Mouse (Mus musculus) E14TG2a.4 (cell line): Measurements from ENCODE around the gene Eef1a2.
"Not testable (repeated sequence)": the region's sequence is repeated elsewhere in the genome, so short reads cannot be mapped to it uniquely, and the experiment has no call there.

ENCODE experiments used
- H3K27me3 ChIP-seq: 2 replicates; pipeline ENCODE4 v1.6.1; 2014; ENCODE audit warnings: low read length, control low read depth; ENCODE audit not compliant: insufficient read depth
- H3K36me3 ChIP-seq: 2 replicates; pipeline ENCODE4 v1.6.1; 2014; ENCODE audit warnings: low read length, control low read depth; ENCODE audit not compliant: insufficient read depth
- H3K4me1 ChIP-seq: replicated peaks from 2 replicates; pipeline ENCODE4 v1.6.1; 2014; ENCODE audit warnings: low read depth, low read length, control low read depth
- H3K4me3 ChIP-seq: replicated peaks from 2 replicates; pipeline ENCODE4 v1.5.1; 2014; ENCODE audit warnings: mild to moderate bottlenecking, low read length
- H3K9me3 ChIP-seq: 2 replicates; pipeline ENCODE4 v1.6.1; 2014; ENCODE audit warnings: low read length, control low read depth
- CTCF ChIP-seq: conservative IDR thresholded peaks from 2 replicates; pipeline ENCODE4 v1.5.1; 2014; ENCODE audit warnings: low read length
- NANOG ChIP-seq: IDR thresholded peaks from 2 replicates; pipeline ENCODE4 v1.6.1; 2014; ENCODE audit warnings: borderline replicate concordance, low read length, mixed read lengths
- POU5F1 ChIP-seq: IDR thresholded peaks from 2 replicates; pipeline ENCODE4 v1.6.1; 2014; ENCODE audit warnings: low read length, borderline replicate concordance

The Eef1a2 gene

DNA sequence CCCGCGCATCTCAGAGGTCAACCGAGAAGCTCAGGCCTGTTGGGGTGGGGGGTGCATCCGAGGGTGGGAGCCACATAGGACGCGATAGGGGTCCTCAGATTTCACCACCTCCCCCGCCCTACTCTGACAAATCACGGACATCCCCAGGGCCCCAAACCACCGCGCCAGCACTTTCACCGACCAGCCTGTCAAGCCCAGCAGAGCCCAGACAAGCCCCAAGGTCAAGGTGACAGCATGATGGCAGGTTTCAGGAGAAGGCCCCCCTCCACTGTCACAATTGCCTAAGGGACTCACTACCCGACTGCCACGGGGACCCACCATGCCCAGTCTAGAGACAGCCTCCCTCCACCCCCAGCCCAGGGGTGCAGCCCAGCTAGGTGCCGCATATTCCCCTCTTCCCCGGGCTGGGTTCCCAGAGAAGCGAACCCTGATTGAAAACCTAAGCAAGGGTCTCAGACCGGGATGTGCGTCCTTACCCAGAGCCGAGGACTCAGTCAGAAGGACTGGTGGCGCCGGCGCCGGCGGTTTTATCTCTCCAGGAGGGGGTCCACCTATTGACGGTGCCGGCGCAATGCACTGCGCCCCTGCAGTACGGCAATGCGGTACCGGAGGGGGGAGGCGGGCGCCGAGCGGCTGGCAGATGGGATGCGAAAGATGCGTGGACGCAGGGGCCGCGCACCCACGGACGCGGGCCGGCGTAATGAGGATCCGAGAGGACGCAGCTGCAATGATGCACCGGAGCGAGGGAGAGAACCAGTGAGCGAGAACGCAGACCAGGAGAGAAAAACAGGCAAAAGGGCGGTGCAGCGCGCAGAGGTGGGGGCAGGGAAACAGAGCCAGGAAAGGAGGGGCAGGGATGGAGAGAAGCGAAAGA is at the start of gene Eef1a2:
Gene Eef1a2, minus strand, starts transcription at position 767 of the 874 bp plus-strand sequence.
- Histone ChIP-seq H3K4me1 (peaks cover 25% of the 10 kb centered on the region), H3K9me3 (no peaks in the 10 kb centered on the region), H3K4me3 (peak within 1 kb of the TSS; percentile 79), H3K27me3 (peaks cover 66% of the 10 kb centered on the region), H3K36me3 (no peaks in the 10 kb centered on the region)
- TF ChIP-seq NANOG (no peak), POU5F1 (no peak), CTCF (no peak)

DNA sequence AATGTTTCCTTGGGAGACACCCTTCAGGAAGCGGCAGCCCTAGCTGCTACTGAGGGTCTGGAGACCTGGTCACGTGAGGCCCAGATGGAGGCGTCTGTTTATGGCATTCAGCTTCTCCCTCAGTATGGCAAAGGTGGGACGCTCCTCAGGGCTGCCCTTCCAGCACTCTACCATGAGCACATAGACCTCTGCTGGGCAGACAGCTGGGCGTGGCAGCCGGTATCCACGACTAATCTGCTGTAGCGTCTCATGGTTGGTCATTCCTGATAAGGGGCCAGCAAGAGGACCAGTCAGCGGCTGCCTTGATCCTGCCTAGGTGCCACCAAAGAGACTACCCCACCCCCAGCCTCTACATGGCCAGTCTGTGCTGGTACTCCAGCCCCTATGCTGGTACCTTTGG is 49.3 kb upstream of the Eef1a2 start:
- Histone ChIP-seq H3K9me3 (no peaks in the 10 kb centered on the region), H3K36me3 (no peaks in the 10 kb centered on the region), H3K4me1 (peaks cover 7% of the 10 kb centered on the region), H3K4me3 (no peak overlapping the region), H3K27me3 (peaks cover 46% of the 10 kb centered on the region)
- TF ChIP-seq CTCF = no peak
- no peak for TF ChIP-seq NANOG
- TF ChIP-seq POU5F1 = no peak

- Histone ChIP-seq H3K27me3 (peaks cover 42% of the 10 kb centered on the region), H3K4me3 (no peak overlapping the region), H3K4me1 (peaks cover 7% of the 10 kb centered on the region), H3K36me3 (no peaks in the 10 kb centered on the region), H3K9me3 (no peaks in the 10 kb centered on the region)
- TF ChIP-seq NANOG (no peak), POU5F1 (no peak), CTCF (no peak)
These were observed 48.9 kb upstream of the Eef1a2 start for GRCm38 (mm10) chr2:181205678-181206077.

DNA sequence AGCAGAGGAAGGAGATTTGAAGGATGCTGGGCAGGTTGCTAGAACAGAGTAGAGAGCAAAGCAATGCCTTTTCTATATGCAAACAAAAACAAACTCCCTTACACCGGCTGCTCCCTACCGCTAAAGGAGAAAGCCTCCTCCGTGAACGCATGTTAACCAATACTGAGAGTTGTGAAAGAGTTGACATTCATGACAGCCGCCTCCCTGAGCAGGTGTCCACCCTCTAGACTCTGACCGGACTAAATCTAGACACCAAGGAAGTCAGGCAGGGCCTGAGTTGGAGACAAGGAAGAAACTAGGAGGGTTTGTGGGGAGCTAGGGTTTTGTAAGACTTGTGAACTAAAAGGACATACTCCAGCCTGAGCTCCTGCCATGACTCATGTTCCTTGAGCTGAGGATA is 46.1 kb upstream of the Eef1a2 start:
- no peak overlapping the region for H3K4me3 ChIP-seq
- TF ChIP-seq NANOG (no peak), CTCF (no peak), POU5F1 (no peak)
- H3K36me3 ChIP-seq = no peaks in the 10 kb centered on the region
- peaks cover 7% of the 10 kb centered on the region for H3K4me1 ChIP-seq
- peaks cover 18% of the 10 kb centered on the region for H3K27me3 ChIP-seq
- no peaks in the 10 kb centered on the region for H3K9me3 ChIP-seq

GRCm38 (mm10) chr2:181202422-181202821 is 45.6 kb upstream of the Eef1a2 start, which contains the start of gene Ptk6:
Ptk6 (minus strand) TSS chr2:181202789.
- no peaks in the 10 kb centered on the region for H3K9me3 ChIP-seq
- no peak within 1 kb of the TSS for H3K4me3 ChIP-seq
- TF ChIP-seq POU5F1 = no peak
- TF ChIP-seq NANOG = no peak
- no peak for TF ChIP-seq CTCF
- no peaks in the 10 kb centered on the region for H3K36me3 ChIP-seq
- peaks cover 13% of the 10 kb centered on the region for H3K27me3 ChIP-seq
- H3K4me1 ChIP-seq = peaks cover 7% of the 10 kb centered on the region

- H3K4me3 ChIP-seq = no peak overlapping the region
- no peak for TF ChIP-seq NANOG
- TF ChIP-seq POU5F1 = no peak
- no peak for TF ChIP-seq CTCF
These were observed 44.8 kb upstream of the Eef1a2 start for GRCm38 (mm10) chr2:181201606-181202005.

DNA sequence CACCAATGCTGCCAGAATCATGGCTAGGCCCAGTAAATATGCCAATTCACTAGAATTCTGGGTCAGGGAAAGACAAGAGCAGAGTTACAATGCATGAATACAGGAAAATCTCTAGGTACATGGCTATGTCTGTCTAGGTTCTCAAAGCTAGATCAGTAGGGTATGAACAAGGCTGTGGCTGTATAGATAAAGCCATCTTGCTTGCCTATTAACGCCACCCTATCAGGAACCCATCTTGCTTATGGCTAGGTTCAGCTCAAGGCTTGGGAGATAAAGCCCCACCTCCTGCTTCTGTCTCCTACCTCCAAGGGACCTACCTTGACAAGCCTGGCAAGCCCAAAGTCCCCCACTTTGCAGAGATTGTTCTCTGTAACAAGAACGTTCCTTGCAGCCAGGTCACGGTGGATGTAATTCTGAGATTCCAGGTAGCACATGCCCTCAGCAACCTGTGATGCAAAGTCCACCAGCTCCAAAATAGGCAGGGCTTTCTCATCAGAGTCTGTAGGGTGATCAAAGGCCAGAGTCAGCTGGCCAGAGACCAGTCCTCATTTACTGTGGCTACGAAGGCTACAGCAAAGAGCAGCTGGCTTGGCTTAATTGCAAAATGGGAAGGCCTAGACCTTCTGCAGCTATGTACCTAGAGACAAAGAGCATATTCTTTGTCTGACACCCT is 40.0 kb upstream of the Eef1a2 start:
- H3K36me3 ChIP-seq = no peaks in the 10 kb centered on the region
- no peak overlapping the region for H3K4me3 ChIP-seq
- peaks cover 7% of the 10 kb centered on the region for H3K27me3 ChIP-seq
- peaks cover 20% of the 10 kb centered on the region for H3K4me1 ChIP-seq
- H3K9me3 ChIP-seq = no peaks in the 10 kb centered on the region
- TF ChIP-seq NANOG (no peak), CTCF (no peak), POU5F1 (no peak)

More at GRCm38 (mm10) chr2:181201606-181202005, 44.8 kb upstream of the Eef1a2 start:
- peaks cover 12% of the 10 kb centered on the region for H3K27me3 ChIP-seq
- no peaks in the 10 kb centered on the region for H3K36me3 ChIP-seq
- H3K4me1 ChIP-seq = peaks cover 7% of the 10 kb centered on the region
- no peaks in the 10 kb centered on the region for H3K9me3 ChIP-seq

GRCm38 (mm10) chr2:181193044-181193443 is 36.2 kb upstream of the Eef1a2 start:
- Histone ChIP-seq H3K4me3 (no peak overlapping the region), H3K27me3 (peaks cover 7% of the 10 kb centered on the region), H3K9me3 (no peaks in the 10 kb centered on the region), H3K36me3 (peaks cover 17% of the 10 kb centered on the region), H3K4me1 (peaks cover 52% of the 10 kb centered on the region)
- no peak for TF ChIP-seq NANOG
- no peak for TF ChIP-seq POU5F1
- no peak for TF ChIP-seq CTCF

DNA sequence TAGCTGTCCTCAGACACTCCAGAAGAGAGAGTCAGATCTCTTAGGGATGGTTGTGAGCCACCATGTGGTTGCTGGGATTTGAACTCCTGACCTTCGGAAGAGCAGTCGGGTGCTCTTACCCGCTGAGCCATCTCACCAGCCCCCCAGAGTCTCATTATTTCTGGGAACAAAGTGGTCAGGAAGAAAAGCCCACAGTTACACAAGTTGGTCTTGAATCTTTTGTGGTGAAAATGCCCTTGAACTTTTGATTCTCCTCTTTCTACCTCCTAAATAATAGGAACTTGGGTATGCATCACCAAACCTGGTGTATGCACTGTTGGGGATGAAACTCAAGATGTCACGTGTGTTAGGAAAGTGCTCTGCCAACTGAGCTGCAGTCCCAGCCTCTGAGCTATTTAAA is 35.1 kb upstream of the Eef1a2 start:
- Histone ChIP-seq H3K4me3 (no peak overlapping the region), H3K4me1 (peaks cover 52% of the 10 kb centered on the region), H3K27me3 (peaks cover 7% of the 10 kb centered on the region), H3K36me3 (peaks cover 17% of the 10 kb centered on the region), H3K9me3 (no peaks in the 10 kb centered on the region)
- TF ChIP-seq POU5F1 (no peak), NANOG (no peak), CTCF (no peak)

DNA sequence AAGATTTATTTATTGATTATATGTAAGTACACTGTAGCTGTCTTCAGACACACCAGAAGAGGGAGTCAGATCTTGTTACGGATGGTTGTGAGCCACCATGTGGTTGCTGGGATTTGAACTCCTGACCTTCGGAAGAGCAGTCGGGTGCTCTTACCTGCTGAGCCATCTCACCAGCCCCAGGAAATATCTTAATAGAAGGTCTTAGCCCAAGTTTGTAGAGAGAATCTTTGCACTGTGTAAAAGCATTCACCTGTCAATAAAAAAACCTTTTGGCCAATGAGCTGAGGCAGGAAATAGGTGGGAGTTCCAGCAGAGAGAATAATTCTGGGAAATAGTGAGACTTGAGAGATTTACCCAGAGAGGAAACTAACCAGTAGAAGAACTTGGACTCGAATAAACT is 34.6 kb upstream of the Eef1a2 start:
- Histone ChIP-seq H3K4me1 (peaks cover 52% of the 10 kb centered on the region), H3K36me3 (peaks cover 17% of the 10 kb centered on the region)
- not testable (repeated sequence) for H3K27me3 ChIP-seq, H3K4me3 ChIP-seq, H3K9me3 ChIP-seq
